Mouse (Mus musculus) intestine, embryonic 16.5 days (tissue): ENCODE measurements at regions not wholly inside any gene's neighbourhood (a gene's known extent, or its start where the extent isn't known, plus 50 kb on each side); places are given as distances from the start of the nearest gene placed in this dataset.

Experiments
- ATAC-seq: fragments of 200-750 bp; cut with Nextera tagmentation; 2 replicates; pipeline ENCODE4 v1.8.0; 2017; ENCODE audit warnings: moderate TSS enrichment, moderate library complexity
- H3K27ac ChIP-seq: fragments of 300-500 bp; sonication (generic); 2 replicates; pipeline ENCODE4 v1.5.1; 2014; ENCODE audit warnings: mild to moderate bottlenecking, low read length
- H3K27me3 ChIP-seq: fragments of 300-500 bp; sonication (generic); replicated peaks from 2 replicates; pipeline ENCODE4 v1.6.1; 2014; ENCODE audit warnings: low read length, control low read depth, mixed read lengths; ENCODE audit not compliant: control insufficient read depth, insufficient read depth
- H3K36me3 ChIP-seq: fragments of 300-500 bp; sonication (generic); 2 replicates; pipeline ENCODE4 v1.6.1; 2014; ENCODE audit warnings: low read length, control low read depth; ENCODE audit not compliant: control insufficient read depth, insufficient read depth
- H3K4me1 ChIP-seq: fragments of 300-500 bp; sonication (generic); 2 replicates; pipeline ENCODE4 v1.6.1; 2014; ENCODE audit warnings: low read length, control low read depth, mixed read lengths; ENCODE audit not compliant: control insufficient read depth, insufficient read depth
- H3K4me2 ChIP-seq: fragments of 300-500 bp; sonication (generic); 2 replicates; pipeline ENCODE4 v1.6.1; 2014; ENCODE audit warnings: low read depth, low read length, control low read depth
- H3K4me3 ChIP-seq: fragments of 300-500 bp; sonication (generic); 2 replicates; pipeline ENCODE4 v1.5.1; 2014; ENCODE audit warnings: mild to moderate bottlenecking, low read length
- H3K9ac ChIP-seq: fragments of 300-500 bp; sonication (generic); 2 replicates; pipeline ENCODE4 v1.6.1; 2014; ENCODE audit warnings: low read depth, low read length
- H3K9me3 ChIP-seq: fragments of 300-500 bp; sonication (generic); 2 replicates; pipeline ENCODE4 v1.6.1; 2016; ENCODE audit warnings: low read length, control low read depth; ENCODE audit not compliant: control insufficient read depth
- WGBS: fragments of 180-500 bp; shearing (Covaris S2); extraction: QIAGEN DNeasy Blood & Tissue Kit; methylation state at CpG from one replicate; pipeline ENCODE4 v1.1.7; 2014; 5-methylcytosine and 5-hydroxymethylcytosine counted together

DNA sequence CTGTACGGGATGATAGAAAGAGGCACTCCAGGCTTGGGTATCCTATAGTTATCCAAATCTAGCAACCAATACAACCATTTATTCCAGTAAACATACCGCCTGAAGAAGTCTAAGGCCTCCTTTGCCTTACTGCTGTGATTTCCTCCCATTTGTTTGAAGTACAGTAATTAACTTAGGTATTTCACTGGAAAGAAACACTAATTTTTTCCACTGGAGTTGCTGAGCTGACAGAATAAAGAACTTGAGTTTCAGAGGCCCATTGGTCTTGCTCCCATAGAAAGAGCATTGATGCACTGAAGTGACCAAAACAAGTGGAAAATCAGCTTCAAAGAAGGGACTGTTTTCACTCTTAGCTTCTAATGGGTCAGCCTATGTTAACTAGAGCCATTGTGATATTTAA is 1100.8 kb upstream of the Gm7489 start:
- Histone ChIP-seq H3K4me1 (no peaks in the 10 kb centered on the region), H3K27ac (no peak overlapping the region), H3K27me3 (no peaks in the 10 kb centered on the region), H3K4me2 (no peak overlapping the region), H3K9me3 (no peaks in the 10 kb centered on the region), H3K9ac (no peak overlapping the region), H3K4me3 (no peak overlapping the region), H3K36me3 (no peaks in the 10 kb centered on the region)
- WGBS: 88% methylated on average over 2 of the region's 2 CpGs
- ATAC-seq: no peak

DNA sequence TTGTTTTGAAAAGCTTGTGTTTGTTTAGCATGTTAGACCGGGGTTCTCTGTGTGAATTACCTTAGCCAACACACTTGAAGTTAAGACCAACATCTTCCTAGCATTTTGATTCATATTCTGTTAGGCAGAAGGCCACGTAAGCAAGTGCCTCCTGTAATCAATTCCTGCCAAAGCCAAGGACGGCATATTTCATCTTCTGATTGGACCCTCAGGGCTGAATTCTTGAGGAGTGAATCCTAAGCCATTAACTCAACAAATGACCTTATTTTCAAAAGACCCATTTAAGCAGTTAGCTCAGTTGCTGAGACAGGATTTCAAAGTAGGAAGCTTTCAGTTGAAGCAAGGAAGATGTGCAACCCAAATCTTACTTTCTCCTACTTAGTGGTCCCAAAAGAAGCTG is 1099.5 kb upstream of the Gm7489 start:
- H3K36me3 ChIP-seq: no peaks in the 10 kb centered on the region
- no peak overlapping the region for H3K4me3 ChIP-seq
- no peak overlapping the region for H3K4me2 ChIP-seq
- no peaks in the 10 kb centered on the region for H3K9me3 ChIP-seq
- WGBS: 68% methylated on average over 3 of the region's 3 CpGs
- H3K9ac ChIP-seq: no peak overlapping the region
- no peak for ATAC-seq
- no peaks in the 10 kb centered on the region for H3K4me1 ChIP-seq
- no peaks in the 10 kb centered on the region for H3K27me3 ChIP-seq
- no peak overlapping the region for H3K27ac ChIP-seq

DNA sequence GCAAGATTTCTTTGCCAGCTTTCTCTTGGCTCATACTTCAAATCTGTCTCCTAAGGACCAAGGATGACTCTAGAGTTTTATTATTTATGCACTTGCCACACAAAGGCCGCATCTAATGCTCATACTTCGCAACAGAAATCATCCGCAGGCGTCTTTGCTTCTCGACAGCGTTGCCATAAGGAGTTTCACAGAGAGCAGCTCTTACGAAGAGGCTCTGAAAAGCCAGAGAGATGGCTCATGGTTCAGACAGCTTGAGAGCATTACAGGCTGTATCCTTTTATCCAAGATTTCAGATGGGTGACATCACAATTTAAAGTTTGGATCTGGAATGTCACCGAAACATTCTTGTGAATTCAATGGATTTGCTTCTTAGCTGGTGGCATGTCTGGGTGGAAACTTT is 1098.7 kb upstream of the Gm7489 start:
- no peak overlapping the region for H3K4me3 ChIP-seq
- H3K9ac ChIP-seq: no peak overlapping the region
- no peaks in the 10 kb centered on the region for H3K27me3 ChIP-seq
- no peak for ATAC-seq
- WGBS: 77% methylated on average over 8 of the region's 8 CpGs
- no peaks in the 10 kb centered on the region for H3K9me3 ChIP-seq
- no peaks in the 10 kb centered on the region for H3K36me3 ChIP-seq
- H3K4me2 ChIP-seq: no peak overlapping the region
- H3K27ac ChIP-seq: no peak overlapping the region
- H3K4me1 ChIP-seq: no peaks in the 10 kb centered on the region

DNA sequence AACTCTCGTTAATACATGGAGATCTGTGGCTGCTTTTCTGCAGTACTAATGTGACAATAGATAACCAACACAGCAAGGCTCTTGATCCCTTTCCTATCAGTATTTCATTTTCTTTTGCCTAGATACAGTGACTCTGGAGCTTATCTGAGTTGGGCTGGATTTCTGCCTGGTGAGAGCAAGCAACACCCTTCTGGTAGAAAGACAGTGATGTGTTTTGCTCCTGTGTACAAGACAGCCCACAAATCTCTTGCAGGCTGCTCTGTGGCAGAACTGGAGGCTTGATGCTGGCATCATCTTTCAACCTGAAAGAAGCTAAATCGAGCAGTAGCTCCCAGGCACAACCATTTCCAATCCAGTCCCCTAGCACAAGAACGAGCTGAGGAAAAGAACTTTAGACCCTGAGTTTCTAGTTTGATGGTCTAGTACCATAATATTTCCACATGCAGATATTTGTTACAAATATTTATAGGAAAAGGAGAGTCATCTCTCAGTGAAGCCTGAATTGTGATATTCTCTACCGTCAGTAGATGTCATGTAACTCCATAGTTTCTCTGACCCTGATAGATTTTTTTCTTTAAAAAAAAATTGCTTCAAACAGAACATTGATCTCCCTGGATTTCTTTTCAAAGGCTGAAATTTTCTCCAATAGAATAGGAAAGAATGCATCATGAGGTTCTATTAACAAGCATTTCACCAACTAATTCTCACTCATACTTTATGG is 1079.1 kb upstream of the Gm7489 start:
- Histone ChIP-seq H3K36me3 (no peaks in the 10 kb centered on the region), H3K9me3 (no peaks in the 10 kb centered on the region), H3K27ac (no peak overlapping the region), H3K9ac (no peak overlapping the region), H3K27me3 (no peaks in the 10 kb centered on the region), H3K4me1 (no peaks in the 10 kb centered on the region), H3K4me2 (no peak overlapping the region), H3K4me3 (no peak overlapping the region)
- no peak for ATAC-seq
- 71% methylated on average over 4 of the region's 4 CpGs for WGBS

DNA sequence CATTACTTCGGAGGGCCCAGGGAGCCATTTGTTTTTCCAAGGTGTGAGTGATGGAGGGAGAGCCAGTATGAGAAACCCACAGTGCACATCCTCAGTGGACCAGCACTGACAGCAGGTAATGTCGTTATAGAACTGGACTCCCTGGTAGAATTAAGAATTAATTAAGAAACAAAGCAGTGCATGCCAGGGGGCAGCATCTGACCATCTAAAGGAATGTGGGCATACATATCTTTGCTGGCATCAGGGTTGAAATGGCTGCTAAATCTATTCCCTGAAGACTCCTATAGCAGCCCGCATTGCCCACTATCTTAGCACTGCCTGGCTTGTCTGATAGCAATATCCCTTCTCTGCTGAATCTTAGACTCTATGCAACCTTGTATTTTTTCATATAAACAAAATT is 1076.1 kb upstream of the Gm7489 start:
- no peak for ATAC-seq
- Histone ChIP-seq H3K4me3 (no peak overlapping the region), H3K9ac (no peak overlapping the region)

DNA sequence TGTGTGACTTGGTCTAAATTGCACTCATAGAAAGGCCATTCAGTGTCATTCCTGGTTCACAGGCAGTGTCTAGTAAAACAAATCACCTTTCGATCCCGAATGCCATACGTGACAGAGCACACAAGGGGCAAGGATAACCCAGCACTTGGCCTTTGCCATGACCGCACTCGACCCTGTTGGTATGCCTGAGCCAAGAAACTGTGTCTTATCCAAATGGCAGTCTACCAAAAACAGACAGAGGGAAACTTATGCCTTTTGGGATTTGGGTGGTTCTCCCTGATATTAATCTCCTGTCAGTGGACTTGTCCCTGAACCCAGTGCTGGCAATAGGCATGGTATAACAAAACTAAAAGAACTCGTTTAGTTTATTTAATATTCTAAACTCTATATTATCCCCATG is 1063.9 kb upstream of the Gm7489 start:
- H3K4me2 ChIP-seq: no peak overlapping the region
- no peak overlapping the region for H3K9ac ChIP-seq
- no peaks in the 10 kb centered on the region for H3K27me3 ChIP-seq
- H3K9me3 ChIP-seq: no peaks in the 10 kb centered on the region
- no peak for ATAC-seq
- H3K27ac ChIP-seq: no peak overlapping the region
- no peaks in the 10 kb centered on the region for H3K36me3 ChIP-seq
- H3K4me3 ChIP-seq: no peak overlapping the region
- H3K4me1 ChIP-seq: no peaks in the 10 kb centered on the region
- WGBS: 80% methylated on average over 6 of the region's 6 CpGs

More for the DNA sequence above, 1076.1 kb upstream of the Gm7489 start:
- H3K9me3 ChIP-seq: no peaks in the 10 kb centered on the region
- 76% methylated on average over 3 of the region's 3 CpGs for WGBS
- no peaks in the 10 kb centered on the region for H3K4me1 ChIP-seq
- H3K27ac ChIP-seq: no peak overlapping the region
- H3K36me3 ChIP-seq: no peaks in the 10 kb centered on the region
- no peak overlapping the region for H3K4me2 ChIP-seq
- no peaks in the 10 kb centered on the region for H3K27me3 ChIP-seq

DNA sequence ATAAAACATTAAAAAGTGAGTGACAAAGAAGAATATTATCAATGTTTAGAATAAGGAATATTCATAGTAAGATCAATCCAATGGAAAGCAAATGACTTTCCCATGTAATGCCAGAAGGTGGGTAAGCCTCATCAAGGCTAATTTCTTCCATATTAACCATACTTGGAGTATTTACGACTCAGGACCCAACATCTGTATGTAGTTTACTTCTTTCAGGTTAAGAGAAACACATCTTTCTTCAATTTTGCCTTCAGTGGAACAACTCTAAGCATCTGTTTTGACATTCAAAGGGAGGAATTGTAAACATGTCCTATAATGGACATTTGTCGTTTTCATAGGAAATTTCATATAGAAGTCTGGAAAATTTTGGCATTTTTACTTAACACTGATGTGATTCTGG is 1047.8 kb upstream of the Gm7489 start:
- H3K36me3 ChIP-seq: no peaks in the 10 kb centered on the region
- no peaks in the 10 kb centered on the region for H3K4me1 ChIP-seq
- H3K4me2 ChIP-seq: no peak overlapping the region
- H3K9me3 ChIP-seq: no peaks in the 10 kb centered on the region
- no peaks in the 10 kb centered on the region for H3K27me3 ChIP-seq
- WGBS: 77% methylated on average over 2 of the region's 2 CpGs
- no peak overlapping the region for H3K9ac ChIP-seq
- no peak for ATAC-seq
- H3K27ac ChIP-seq: no peak overlapping the region
- no peak overlapping the region for H3K4me3 ChIP-seq

DNA sequence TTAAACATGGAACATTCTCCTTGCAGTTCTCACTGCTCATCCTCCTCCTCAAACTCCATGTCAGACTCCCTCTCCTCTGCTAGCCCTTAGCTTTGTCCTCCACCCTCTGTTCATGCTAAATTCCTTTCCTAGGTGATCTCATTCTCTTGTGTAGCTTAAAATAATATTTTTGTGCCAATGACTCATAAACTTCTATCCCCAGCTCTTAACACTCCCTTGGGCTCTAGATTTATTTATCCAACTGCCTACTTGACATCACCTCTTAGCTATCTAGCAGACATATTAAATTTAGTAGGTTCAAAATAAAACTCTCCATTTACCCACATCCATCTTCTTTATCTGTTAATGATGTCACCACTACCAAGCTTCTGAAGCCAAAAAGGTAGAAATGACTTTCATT is 1036.6 kb upstream of the Gm7489 start:
- H3K27me3 ChIP-seq: no peaks in the 10 kb centered on the region
- ATAC-seq: no peak
- H3K4me2 ChIP-seq: no peak overlapping the region
- H3K4me1 ChIP-seq: no peaks in the 10 kb centered on the region
- H3K9me3 ChIP-seq: no peaks in the 10 kb centered on the region
- H3K36me3 ChIP-seq: no peaks in the 10 kb centered on the region
- H3K9ac ChIP-seq: no peak overlapping the region
- no peak overlapping the region for H3K27ac ChIP-seq
- H3K4me3 ChIP-seq: no peak overlapping the region

DNA sequence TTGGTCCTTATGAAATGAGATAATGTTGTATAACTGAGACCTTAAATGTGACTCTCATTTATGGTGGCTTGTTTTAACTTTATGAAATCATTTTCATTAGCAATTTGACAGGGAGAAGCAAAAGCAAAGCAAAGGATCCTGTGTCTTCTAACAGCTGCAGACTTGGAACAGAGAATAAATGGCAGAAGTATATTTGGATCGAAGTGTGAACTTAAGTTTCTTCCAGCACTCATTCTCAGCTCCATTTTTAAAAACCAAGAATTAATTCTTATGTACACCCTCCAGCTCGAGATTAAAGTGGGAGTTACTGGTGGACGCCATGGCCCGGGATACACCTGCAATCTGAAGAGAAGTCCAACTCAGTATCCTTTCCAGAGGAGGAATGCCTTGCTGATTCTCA is 1026.0 kb upstream of the Gm7489 start:
- ATAC-seq: no peak
- H3K27me3 ChIP-seq: no peaks in the 10 kb centered on the region
- H3K9me3 ChIP-seq: no peaks in the 10 kb centered on the region
- H3K4me3 ChIP-seq: no peak overlapping the region
- no peak overlapping the region for H3K4me2 ChIP-seq
- no peak overlapping the region for H3K9ac ChIP-seq
- no peaks in the 10 kb centered on the region for H3K4me1 ChIP-seq
- 86% methylated on average over 4 of the region's 4 CpGs for WGBS
- H3K27ac ChIP-seq: no peak overlapping the region
- H3K36me3 ChIP-seq: no peaks in the 10 kb centered on the region

DNA sequence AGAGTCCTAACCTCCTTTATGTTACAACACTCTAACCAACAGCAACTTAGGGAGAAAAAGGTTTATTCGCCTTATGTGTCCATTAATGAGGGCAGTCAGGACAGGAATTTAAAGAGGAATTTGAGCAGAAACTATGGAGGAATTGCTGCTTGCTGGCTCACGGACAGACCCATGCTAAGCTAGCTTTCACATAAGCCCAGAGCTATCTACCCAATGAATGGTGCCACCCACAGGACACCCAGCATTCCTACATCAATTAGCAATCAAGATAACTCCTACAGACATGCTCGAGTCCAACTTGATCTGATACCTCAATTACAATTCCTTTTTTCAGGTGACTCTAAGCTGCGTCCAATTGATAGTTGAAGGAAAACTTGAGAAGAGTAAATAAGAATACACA is 1021.2 kb upstream of the Gm7489 start:
- Histone ChIP-seq H3K9ac (no peak overlapping the region), H3K36me3 (no peaks in the 10 kb centered on the region), H3K4me2 (no peak overlapping the region), H3K27ac (no peak overlapping the region), H3K9me3 (no peaks in the 10 kb centered on the region), H3K27me3 (no peaks in the 10 kb centered on the region), H3K4me1 (no peaks in the 10 kb centered on the region), H3K4me3 (no peak overlapping the region)
- no peak for ATAC-seq
- WGBS: 83% methylated on average over 4 of the region's 4 CpGs
